Mouse (Mus musculus) myocyte (in vitro differentiated cells): Measurements from ENCODE around the gene Trmt10a.

Experiments
- CEBPB ChIP-seq: IDR thresholded peaks from 2 replicates; pipeline ENCODE4 v1.6.1; 2011; ENCODE audit warnings: mild to moderate bottlenecking, moderate library complexity; ENCODE audit not compliant: poor library complexity, insufficient read depth, severe bottlenecking
- E2F4 ChIP-seq: IDR thresholded peaks from one replicate; pipeline ENCODE4 v1.6.1; 2011; ENCODE audit warnings: mild to moderate bottlenecking, control low read depth, moderate library complexity; ENCODE audit not compliant: insufficient read depth
- MAX ChIP-seq: IDR thresholded peaks from one replicate; pipeline ENCODE4 v1.6.1; 2011; ENCODE audit warnings: low read depth, mild to moderate bottlenecking, control low read depth
- MYOD1 ChIP-seq, 3 experiments: IDR thresholded peaks; one replicate each; pipeline ENCODE4 v1.6.1; 2011; ENCODE audit warnings: control low read depth in 2 of 3, low read depth in 2 of 3, mild to moderate bottlenecking in 2 of 3, moderate library complexity in 1 of 3; ENCODE audit not compliant: insufficient read length in 2 of 3, control insufficient read depth in 1 of 3
- MYOG ChIP-seq, 3 experiments: IDR thresholded peaks; one replicate each; pipeline ENCODE4 v1.6.1; 2011; ENCODE audit warnings: control low read depth in 2 of 3, low read depth in 2 of 3, mild to moderate bottlenecking in 2 of 3; ENCODE audit not compliant: insufficient read length in 2 of 3, control insufficient read depth in 1 of 3, insufficient read depth in 1 of 3
- POLR2A ChIP-seq: IDR thresholded peaks from one replicate; pipeline ENCODE4 v1.6.1; 2011; ENCODE audit warnings: low read depth, mild to moderate bottlenecking, control low read depth, moderate library complexity; ENCODE audit not compliant: insufficient read length
- POLR2AphosphoS2 ChIP-seq: IDR thresholded peaks from one replicate; pipeline ENCODE4 v1.6.1; 2011; ENCODE audit warnings: low read depth, control low read depth; ENCODE audit not compliant: insufficient read length
- REST ChIP-seq: IDR thresholded peaks from one replicate; pipeline ENCODE4 v1.6.1; 2011; ENCODE audit warnings: mild to moderate bottlenecking, control low read depth, moderate library complexity; ENCODE audit not compliant: insufficient read depth, insufficient read length
- SRF ChIP-seq: IDR thresholded peaks from one replicate; pipeline ENCODE4 v1.6.1; 2011; ENCODE audit warnings: low read depth; ENCODE audit not compliant: control insufficient read depth, insufficient read length
- TCF12 ChIP-seq: IDR thresholded peaks from one replicate; pipeline ENCODE4 v1.6.1; 2011; ENCODE audit warnings: mild to moderate bottlenecking, control low read depth; ENCODE audit not compliant: poor library complexity, insufficient read depth, severe bottlenecking
- TCF3 ChIP-seq: IDR thresholded peaks from one replicate; pipeline ENCODE4 v1.6.1; 2011; ENCODE audit warnings: low read depth, control low read depth; ENCODE audit not compliant: insufficient read length
- USF1 ChIP-seq: IDR thresholded peaks from one replicate; pipeline ENCODE4 v1.6.1; 2011; ENCODE audit warnings: low read depth, mild to moderate bottlenecking, control low read depth, moderate library complexity

DNA sequence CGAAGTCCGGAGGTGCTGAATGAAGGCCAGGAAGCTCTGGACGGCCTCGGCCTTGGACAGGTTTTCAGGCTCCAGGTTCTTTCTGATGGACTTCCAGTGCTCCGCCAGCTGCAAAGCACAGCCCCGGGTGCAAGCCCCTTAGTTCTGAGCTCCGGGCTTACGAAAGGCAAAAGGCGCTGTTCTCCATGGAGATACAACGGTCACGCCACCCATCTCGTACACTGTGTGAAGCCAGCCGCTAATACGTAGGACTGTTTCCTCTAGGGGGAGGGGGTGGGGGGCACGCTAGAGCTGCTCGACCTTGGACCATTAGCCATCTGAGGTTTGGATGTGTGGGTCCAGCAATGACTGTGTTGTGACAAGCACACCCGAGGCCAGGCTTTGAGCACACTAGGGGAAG is 29.1 kb upstream of the Trmt10a start:
- no peak for TF ChIP-seq MAX
- TF ChIP-seq POLR2A = no peak
- TF ChIP-seq USF1 = no peak
- no peak for TF ChIP-seq POLR2AphosphoS2
- no peak for TF ChIP-seq E2F4
- no peak for TF ChIP-seq MYOD1 (IDR thresholded peaks at IDR 0.05; ENCODE audit: control insufficient read depth in 1 of 3, insufficient read length in 2 of 3, low read depth in 2 of 3)
- TF ChIP-seq TCF12 = no peak
- no peak for TF ChIP-seq CEBPB
- no peak for TF ChIP-seq MYOG (IDR thresholded peaks at IDR 0.05; ENCODE audit: control insufficient read depth in 1 of 3, insufficient read depth in 1 of 3, insufficient read length in 2 of 3, low read depth in 2 of 3)
- no peak for TF ChIP-seq REST
- TF ChIP-seq TCF3 = no peak
- TF ChIP-seq SRF = no peak
